Mouse (Mus musculus) kidney, postnatal 36 days (tissue): Measurements from ENCODE around the gene Ddx42.

Experiments
- DNase-seq, 2 experiments: peaks; one replicate each; pipeline ENCODE4 v3.0.0; 2021 to 2022; ENCODE audit warnings: mixed read lengths in 2 of 2

Gene Ddx42

GRCm38 (mm10) chr11:106269060-106269431 is 52.3 kb downstream of the Ddx42 start:
- DNase-seq: peak in 1 of 2 experiments; percentile 39

GRCm38 (mm10) chr11:106271131-106271793 is 54.5 kb downstream of the Ddx42 start:
- DNase-seq: peak in 1 of 2 experiments; percentile 29

GRCm38 (mm10) chr11:106271794-106272643 is 55.3 kb downstream of the Ddx42 start:
- DNase-seq: peak in 1 of 2 experiments; percentile 67

GRCm38 (mm10) chr11:106272644-106273310 is 56.1 kb downstream of the Ddx42 start, which contains the start of gene Smarcd2:
TSS of gene Smarcd2 (minus strand) at chr11:106272972.
- peak; percentile 100 for DNase-seq

- DNase-seq: no peak
These were observed 56.6 kb downstream of the Ddx42 start for GRCm38 (mm10) chr11:106273311-106273684.

GRCm38 (mm10) chr11:106273811-106274210 is 57.1 kb downstream of the Ddx42 start:
- no peak for DNase-seq

- DNase-seq: no peak
These were observed 57.6 kb downstream of the Ddx42 start for GRCm38 (mm10) chr11:106274374-106274773.

- peak; percentile 78 to 81 for DNase-seq
These were observed 58.3 kb downstream of the Ddx42 start for GRCm38 (mm10) chr11:106274971-106275411.

GRCm38 (mm10) chr11:106276454-106276853 is 59.7 kb downstream of the Ddx42 start, which contains the start of gene Tcam1:
TSS of gene Tcam1 (plus strand) at chr11:106276672.
- peak; percentile 94 to 97 for DNase-seq

GRCm38 (mm10) chr11:106282452-106282851 is 65.7 kb downstream of the Ddx42 start:
- no peak for DNase-seq

GRCm38 (mm10) chr11:106283371-106283770 is 66.6 kb downstream of the Ddx42 start:
- DNase-seq: no peak

GRCm38 (mm10) chr11:106284126-106284525 is 67.4 kb downstream of the Ddx42 start:
- DNase-seq: no peak

- no peak for DNase-seq
These were observed 69.5 kb downstream of the Ddx42 start for GRCm38 (mm10) chr11:106286206-106286605.

- no peak for DNase-seq
These were observed 70.3 kb downstream of the Ddx42 start for GRCm38 (mm10) chr11:106286987-106287386.

- peak; percentile 75 to 85 for DNase-seq
These were observed 72.6 kb downstream of the Ddx42 start for GRCm38 (mm10) chr11:106289369-106289768.

GRCm38 (mm10) chr11:106290376-106290775 is 73.7 kb downstream of the Ddx42 start:
- no peak for DNase-seq

- DNase-seq: no peak
These were observed 75.1 kb downstream of the Ddx42 start for GRCm38 (mm10) chr11:106291861-106292260.
